Mouse (Mus musculus) brain, embryonic 18.5 days (tissue): ENCODE data around the gene Gm3591.
"Not testable (repeated sequence)": the region's sequence is repeated elsewhere in the genome, so short reads cannot be mapped to it uniquely, and the experiment has no call there.

Experiments used
- DNase-seq: peaks from one replicate; pipeline ENCODE4 v3.0.0-alpha.2; 2012; ENCODE audit warnings: low read depth, low spot score

Gm3591 gene

DNA sequence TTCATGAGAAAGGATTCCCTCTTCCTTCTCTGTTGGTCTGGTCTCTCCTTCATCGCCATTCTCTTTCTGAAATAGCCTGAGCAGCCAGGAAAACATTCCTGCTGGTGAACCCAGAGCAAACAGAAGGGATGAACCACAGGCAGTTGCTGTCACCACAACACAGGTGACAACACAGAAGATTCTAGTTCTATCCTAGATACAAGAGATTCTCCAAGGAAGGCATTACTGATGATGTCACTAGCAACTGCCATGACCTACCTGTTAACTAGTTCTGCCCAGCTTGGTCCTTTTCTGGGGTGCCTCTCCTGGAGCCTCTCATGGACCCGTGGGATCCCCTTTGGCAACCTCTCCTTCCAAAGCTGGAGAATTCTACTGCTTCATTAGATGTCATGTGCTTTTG is at the start of gene Gm3591:
Gm3591 (minus strand) TSS at position 101 of the 400 bp plus-strand sequence.
- not testable (repeated sequence) for DNase-seq

DNA sequence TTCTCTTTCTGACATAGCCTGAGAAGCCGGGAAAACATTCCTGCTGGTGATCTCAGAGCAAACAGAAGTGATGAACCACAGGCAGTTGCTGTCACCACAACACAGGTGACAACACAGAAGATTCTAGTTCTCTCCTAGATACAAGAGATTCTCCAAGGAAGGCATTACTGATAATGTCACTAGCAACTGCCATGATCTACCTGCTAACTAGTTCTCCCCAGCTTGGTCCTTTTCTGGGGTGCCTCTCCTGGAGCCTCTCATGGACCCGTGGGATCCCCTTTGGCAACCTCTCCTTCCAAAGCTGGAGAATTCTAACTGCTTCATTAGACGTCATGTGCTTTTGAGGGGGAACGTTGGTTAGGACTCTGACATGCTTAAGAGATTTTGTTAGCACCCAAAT is 32.2 kb upstream of the Gm3591 start, which contains the start of gene Gm3594:
Gm3594 (minus strand) TSS at position 101 of the 400 bp plus-strand sequence.
- DNase-seq = not testable (repeated sequence)

DNA sequence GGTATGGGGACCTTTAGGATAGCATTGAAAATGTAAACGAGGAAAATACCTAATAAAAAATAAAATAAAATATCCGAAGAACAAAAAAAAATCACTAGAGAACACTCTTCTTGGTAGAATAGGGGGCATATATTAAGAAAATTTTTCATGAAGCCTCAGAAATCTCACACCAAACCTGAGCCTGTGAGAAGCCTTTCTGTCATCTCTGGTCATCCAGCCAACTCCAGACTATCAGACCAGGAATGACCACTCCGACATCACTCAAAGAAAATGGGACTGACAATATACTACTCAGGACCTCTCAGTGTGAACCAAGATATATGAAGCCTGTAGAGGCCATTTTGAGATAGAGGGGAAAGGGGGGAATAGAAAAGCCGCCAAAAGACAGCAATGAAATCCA is 28.5 kb upstream of the Gm3591 start:
- DNase-seq = not testable (repeated sequence)

DNA sequence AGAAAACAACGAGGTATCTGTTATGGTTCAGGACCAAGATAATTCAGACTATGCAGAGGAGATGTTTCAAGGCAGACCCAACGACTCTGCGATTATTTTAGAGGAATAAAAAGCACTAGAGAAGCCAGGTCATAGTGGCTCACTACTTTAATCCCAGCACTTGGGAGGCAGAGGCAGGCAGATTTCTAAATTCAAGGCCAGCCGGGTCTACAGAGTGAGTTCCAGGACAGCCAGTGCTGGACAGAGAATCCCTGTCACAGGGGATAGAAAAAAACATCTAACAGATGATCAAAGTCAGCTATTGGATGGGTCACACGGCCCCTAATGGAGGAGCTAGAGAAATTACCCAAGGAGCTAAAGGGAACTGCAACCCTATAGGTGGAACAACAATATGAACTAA is 27.9 kb upstream of the Gm3591 start:
- not testable (repeated sequence) for DNase-seq

DNA sequence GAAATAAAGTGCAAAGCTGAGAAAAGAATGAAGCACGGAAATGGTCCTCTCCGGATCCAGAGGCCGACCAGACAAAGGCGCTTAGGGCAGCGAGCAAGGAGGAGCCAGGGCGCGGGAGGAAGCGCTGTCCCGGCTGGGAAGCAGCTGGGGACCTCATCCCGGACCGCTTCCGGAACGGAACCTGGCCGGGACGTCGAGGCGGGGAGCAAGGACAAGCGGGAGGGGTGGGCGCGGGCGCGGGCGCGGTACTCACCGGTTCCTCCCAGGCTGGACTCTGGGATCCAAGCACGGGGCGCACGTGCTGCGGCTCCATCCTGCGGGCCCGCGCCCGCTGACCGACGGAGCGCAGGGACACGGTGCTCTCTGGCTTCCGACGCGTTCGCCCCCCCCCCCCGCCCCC is 14.5 kb upstream of the Gm3591 start:
- DNase-seq = not testable (repeated sequence)

DNA sequence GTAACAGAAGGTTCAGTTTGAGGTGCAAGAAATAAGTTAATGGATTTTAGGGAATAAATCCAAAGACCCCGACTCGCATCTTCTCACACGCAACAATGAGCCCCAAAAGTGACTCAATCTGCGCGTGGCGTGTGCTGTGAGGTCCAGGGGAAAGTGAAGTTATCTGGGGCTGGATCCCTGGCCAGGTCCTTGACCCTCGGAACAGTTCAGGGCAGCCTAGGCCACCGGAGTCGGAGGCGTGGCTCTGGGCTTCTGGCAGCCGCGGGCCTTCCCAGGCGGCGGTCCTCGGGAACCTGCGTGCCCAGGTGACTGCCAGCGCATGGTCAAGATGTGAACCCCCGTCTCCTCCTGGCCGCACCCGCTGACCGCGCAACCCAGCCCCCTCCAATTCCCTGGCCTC is 14.1 kb upstream of the Gm3591 start:
- not testable (repeated sequence) for DNase-seq

DNA sequence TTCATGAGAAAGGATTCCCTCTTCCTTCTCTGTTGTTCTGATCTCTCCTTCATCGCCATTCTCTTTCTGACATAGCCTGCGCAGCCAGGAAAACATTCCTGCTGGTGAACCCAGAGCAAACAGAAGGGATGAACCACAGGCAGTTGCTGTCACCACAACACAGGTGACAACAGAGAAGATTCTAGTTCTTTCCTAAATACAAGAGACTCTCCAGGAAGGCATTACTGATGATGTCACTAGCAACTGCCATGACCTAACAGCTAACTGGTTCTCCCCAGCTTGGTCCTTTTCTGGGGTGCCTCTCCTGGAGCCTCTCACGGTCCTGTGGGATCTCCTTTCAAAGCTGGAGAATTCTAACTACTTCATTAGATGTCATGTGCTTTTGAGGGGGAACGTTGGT is 22.1 kb downstream of the Gm3591 start, which contains the start of gene Gm16440:
Gm16440 (minus strand) TSS at position 101 of the 400 bp plus-strand sequence.
- DNase-seq = not testable (repeated sequence)
